Mouse (Mus musculus) kidney, adult 8-10 months (tissue): Measurements from ENCODE around the gene Wrap53.
A peak's percentile ranks its signal among the peaks of the same experiment; 100 is the strongest.

Experiments used
- DNase-seq, 2 experiments: peaks; one replicate each; pipeline ENCODE4 v3.0.0; 2022

The Wrap53 gene

DNA sequence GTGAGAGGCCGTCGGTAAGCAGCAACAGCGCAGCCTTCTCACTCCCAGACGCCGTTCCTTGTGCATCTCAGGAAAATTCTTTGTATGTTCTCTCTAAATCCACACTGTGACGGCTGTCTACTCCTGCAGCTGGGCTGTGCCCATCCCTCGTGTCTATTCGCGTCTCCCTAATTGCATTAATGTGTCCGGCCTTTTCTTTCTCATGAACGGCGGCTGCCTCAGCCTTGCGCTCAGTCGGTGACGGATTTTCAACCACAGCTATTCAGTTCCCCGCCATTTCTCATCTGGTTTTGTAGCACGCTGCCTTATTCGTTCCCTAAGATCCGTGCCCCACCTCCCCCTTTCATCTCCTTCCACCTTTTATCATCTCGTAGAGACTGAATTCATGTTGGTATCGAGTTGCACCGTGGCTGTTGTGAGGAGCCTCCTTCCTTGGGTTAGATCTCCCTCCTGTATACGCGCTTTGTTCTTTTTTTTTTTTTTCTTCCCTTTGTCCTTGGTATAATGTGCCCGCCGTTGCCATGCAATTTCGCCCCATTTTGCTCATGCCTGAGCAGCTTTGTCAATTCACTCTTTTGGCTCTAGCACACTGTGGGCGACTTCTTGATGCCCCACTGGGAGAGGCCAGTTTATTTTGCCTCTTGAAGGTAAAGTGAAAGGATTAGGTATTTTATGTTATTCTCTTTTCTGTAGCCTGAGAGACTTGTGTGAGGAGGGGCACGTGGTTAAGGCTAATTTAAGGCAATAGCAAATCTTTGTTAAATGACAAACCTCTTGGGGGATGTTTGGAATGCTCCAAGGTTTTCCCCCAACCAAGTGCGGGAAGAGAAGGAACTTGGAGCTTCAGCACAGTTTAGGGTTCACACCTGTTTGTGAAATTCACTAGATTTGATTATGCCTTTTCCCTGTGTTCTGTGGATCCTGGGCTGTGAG, 52.7 kb downstream of the Wrap53 start:
- no peak for DNase-seq

DNA sequence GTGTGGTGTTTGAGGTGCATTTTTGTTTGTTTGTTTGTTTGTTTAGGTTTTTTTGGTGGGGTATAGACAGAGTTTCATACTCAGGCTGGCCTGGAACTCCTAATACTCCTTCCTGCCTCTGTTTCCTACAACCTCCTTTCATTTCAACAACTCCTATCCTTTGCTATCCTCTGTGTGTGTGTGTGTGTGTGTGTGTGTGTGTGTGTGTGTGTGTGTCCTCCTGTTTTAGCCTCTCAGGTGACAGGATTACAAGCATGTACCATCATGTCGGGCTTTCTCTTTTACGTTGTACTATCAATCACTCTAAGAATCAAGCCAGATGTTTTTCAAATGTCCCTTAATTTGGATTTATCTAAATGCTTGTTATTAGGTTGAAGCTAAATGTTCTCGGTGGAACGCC, 53.4 kb downstream of the Wrap53 start:
- DNase-seq, result no peak

DNA sequence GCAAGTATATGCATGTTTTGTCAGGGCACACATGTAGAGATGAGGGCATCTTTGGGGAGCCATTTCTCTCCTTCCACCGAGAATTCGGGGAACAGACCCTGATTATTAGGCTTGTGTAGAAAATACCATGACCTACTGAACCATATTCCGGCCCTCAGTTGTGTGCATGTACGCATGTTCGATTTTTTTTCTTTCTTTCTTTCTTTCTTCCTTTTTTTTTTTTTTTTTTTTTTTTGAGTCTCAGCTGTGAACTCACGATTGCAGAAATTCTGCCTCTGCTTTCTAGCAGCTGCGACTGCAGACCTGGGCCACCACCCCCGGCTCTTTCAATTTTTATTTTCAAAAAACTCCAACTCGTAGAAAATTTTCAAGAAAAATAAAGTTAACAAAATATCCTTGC, 54.4 kb downstream of the Wrap53 start:
- DNase-seq, result no peak

DNA sequence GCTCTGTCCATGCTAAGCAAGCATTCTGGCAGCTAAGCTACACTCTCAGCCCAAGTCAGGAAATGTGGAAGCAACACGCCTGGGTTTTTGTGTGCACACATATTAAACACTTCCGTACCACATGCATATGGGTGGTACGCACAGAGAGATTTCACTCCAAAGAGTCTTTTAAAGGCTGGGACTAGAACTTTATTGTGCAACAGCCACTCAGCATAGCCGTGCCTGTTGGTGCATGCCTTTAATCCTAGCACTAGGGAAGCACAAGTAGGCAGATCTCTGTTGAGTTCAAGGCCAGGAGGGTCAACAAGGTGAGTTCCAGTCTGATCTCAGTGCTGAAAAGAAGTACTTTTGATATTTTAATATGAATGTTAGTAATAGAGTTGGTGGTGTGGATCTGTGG, 56.4 kb downstream of the Wrap53 start:
- no peak for DNase-seq

DNA sequence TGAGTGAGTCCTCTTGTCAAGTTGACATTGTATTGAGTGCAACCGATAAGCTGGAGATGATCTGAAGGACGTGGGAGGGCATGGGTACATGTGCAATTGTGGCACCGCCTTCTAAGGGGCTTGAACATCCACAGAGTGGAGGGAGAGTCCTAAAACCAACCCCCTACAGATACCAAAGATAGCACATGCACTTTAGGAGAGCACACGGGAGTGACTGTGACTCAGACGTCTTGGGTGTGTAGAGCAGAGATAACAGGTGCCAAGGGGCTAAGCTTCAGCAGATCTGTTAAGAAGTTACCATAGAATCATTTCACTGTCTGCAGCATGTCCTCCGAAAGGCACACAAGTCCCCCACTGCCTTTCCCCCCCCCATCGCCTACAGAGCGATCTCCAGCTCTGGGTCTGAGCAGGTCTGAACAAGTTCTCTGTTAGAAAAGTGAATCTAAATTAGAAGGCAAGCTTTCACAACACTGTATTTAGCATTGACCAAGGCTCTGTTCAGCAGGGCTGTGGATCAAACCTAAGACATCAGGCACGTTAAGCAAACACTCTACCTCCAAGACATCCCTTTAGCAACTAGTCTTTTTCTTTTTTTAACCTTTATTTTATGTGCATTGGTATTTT, 58.4 kb downstream of the Wrap53 start:
- no peak for DNase-seq

DNA sequence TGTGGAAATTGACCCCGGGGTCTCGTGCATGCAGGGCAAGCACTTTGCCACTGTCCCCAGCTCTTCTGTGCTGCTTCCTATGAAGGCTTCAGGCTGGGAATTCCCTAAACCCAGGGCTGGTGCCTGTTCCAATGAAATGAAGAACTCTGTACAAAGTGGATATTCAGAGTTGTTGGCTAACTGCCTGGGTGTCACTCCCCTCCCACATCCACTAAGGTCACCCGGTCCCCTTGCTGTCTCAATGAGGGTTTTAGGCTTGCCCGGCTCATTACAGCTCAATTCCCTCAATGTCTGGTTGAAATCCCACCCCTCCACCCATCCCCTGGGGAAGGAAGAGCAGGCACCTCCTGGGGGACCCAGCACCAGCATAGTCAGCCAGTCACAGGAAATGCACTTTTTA, 60.1 kb downstream of the Wrap53 start:
- DNase-seq, result no peak

DNA sequence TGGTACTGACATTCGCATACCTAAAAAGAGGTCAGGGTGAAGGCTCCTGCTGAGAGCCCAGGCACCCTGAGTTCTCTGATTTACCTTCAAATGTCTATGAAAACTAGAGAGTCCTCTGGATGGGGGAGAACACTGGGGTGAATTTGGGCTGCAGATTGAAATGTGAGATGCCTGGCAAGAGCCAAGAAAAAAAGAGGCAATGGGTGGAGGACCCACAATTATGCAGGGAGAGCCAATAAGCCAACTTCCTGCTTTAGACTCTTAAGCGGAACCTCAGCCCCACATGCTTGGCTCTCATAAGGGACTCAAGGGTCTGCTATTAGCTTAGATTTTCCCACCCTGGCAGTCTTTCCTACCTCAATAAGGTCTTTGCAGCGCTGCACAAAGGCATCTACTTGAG, 63.4 kb downstream of the Wrap53 start:
- no peak for DNase-seq

DNA sequence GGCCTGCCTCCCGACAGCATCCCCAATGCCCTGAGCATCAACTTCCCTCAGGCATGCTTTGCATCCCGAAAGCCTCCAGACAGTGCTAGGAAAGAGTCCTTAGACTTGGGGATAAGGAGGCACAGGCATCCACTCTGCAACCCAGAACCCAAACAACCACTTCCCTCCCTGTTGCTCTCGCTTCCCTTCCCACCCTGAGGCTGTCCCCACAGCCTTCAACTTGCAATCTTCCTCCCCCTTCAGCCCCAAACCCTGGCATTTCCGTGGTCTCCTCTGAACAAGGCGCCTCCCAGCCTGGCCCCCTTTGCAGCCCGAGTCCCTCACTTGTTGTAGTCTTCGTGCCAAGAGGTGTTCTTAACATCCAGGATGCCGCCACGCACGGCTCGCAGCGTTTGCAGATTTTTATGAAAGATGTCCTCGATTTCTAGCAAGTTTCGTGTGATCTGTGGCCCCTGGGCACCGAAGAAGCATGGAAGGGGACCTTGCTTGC, 63.9 kb downstream of the Wrap53 start:
- no peak for DNase-seq

DNA sequence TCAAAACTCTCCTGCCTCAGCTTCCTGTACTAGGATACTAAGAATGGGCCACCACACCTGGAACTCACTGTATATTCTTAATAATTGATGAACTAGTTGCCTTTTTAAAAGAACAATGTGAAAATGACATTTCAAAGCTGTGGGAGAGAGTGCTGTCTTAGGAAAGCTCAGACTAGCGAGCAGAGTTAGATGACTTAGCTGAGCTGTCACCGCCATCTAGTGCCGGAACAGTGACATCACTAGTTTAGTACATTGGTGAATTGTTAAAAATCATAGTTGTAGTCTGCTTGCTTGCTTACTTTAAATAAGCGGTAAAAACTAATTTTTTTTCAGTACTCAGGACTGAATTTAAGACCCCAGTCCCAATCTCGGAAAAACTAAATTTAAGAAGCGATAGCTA, 66.2 kb downstream of the Wrap53 start:
- DNase-seq, result peak; percentile 20 to 41
